Mouse (Mus musculus) layer of hippocampus, postnatal 10 days (tissue): ENCODE results near the gene Rexo4. TPM values are rescaled to one million over a fixed set of nuclear protein-coding genes. Genes with fewer than 3 reads are reported as not detected.

ENCODE experiments used
- DNase-seq, 2 experiments: peaks; one replicate each; pipeline ENCODE4 v3.0.0; 2021; ENCODE audit warnings: low spot score in 2 of 2
- long read RNA-seq: library from polyadenylated mRNA; stranded (forward); transcript quantifications from one replicate; pipeline ENCODE4 v2.0.0, GENCODE M21; 2023
- total RNA-seq, 2 experiments: library from RNA; stranded (reverse); gene quantifications; 2 replicates each; pipeline ENCODE4 v1.2.3; 2021

Gene Rexo4
- 10 to 100 TPM; 49.2 to 51.9 TPM for total RNA-seq
- long read RNA-seq, transcript Rexo4-201 (8 exons, 2,281 nt): major isoform, 20 of 36 reads
- long read RNA-seq, partial matches to known transcripts: 2 of 36 reads
- long read RNA-seq, other reads (novel, unspliced or antisense): 12 of 36 reads

DNA sequence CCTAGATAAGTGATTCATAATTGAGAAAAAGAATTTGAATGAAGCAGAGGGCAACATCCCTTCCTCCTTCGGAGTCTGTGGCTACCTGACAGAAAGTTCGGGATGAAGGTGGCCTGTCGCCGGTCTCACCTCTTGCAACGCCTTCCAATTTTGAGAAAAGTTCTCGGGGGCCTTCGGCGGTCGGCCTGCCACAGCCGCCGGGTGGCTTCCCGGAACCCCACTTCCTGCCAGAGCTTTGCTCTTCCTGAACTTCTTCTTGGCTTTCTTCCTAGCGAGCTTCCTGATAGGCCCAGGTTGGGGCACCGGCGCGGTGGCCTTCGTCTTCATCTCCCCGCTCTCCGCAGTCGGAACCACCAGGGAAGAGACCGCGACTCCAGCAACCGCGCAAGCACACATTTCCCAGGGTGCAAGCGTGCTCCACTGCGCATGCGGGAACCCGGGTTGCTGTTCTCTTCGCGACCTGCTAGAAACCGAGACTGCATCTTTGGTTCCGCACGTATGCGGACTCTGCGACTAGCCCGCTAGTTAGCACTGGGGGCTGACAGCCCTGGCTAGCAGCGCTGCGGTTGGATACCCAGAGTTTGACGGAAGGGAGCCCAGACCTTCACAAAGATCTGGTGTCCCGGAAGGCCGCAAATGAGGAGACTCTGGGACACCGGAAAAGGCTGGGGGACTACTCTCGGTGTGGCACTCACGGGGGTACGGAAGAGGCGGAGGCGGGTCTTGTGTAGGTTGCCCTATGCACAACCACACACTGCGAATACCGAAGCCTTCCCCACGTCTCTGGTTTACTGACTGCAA is at the start of gene Rexo4:
Gene Rexo4 (minus strand): TSS at position 464 of the 801 bp plus-strand sequence.
- peak; percentile 96 to 97 for DNase-seq

DNA sequence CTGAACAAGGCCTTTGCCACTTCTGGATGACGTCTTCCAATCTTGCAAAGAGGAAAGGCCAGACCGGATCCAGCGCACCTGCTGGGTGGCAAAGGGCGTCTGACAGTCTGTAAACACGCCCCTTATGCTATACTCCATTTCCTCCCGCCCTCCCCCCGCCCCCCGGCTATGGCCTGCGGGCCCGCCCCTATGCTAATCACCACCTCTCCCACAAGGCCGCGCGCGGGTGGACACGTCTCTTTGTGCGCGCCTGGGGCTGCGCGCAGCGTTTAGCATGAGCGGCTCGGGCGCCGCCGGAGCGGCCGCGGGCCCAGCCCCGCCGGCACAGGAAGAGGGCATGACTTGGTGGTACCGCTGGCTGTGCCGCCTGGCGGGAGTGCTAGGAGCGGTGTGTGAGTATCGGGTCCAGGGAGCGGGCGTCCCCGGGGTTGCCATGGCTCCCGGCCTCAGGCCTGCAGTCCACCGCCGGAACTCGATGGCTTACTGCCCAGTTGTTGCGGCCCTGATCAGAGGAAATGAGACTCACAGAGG is 45.6 kb upstream of the Rexo4 start, which contains the start of gene Cacfd1:
Gene Cacfd1 (plus strand): TSS at position 213 of the 531 bp plus-strand sequence.
- DNase-seq: peak; percentile 79 to 86

DNA sequence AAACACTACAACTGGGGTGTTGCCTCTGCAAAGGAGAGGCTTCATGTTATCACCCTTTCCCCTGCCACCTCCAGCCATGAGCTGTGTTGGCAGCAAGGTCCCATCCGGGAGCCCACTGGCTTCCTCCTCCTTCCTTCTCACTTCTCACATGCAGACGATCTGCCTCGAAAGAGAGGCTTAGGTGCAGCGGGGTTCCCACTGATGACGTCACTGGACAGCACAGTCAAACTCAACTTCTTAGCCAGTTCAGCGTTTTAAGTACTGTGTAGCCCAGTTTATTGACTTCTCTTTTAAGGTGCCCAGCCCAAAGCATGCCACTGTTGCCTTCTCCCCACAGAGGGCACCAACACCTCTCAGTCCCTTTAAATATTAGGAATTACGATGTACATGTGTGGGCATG is 43.5 kb upstream of the Rexo4 start:
- no peak for DNase-seq

DNA sequence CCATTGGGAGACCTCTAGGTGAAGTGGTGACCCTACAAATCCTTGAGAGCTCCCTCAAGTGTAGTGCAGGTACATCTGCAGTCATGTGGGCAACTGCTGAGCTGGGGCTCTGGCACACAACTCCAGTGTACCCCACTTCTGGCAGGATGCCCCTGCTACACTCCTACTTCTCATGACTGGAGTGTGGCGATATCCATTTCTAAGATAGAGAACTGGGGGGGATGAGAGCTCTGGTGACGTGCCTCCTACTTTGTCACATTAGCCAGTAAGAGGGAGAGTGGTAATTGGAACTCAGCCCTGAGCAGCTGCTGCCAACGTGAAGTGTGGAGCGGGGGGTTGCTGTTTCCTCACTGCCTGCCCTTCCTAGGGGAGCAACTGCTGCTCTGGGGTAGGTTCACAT is 42.1 kb upstream of the Rexo4 start:
- DNase-seq: peak in 1 of 2 experiments; percentile 24

DNA sequence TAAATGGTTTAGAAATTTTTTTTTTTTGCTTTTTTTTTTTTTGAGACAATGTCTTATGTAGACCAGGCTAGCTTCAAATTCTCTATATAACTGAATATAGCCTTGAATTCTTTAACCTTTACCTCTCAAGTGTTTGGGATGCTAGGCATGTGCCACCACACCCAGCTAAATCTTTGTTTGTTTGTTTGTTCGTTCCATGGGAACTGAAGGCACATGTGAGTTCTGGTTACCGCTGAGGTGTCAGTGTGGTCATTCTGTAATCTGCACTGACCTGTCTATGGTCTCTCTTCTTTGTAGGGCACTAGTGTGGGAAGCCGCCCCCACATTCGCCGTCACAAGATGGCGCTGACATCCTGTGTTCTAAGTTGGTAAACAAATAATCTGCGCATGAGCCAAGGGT is 33.8 kb upstream of the Rexo4 start:
- no peak for DNase-seq

DNA sequence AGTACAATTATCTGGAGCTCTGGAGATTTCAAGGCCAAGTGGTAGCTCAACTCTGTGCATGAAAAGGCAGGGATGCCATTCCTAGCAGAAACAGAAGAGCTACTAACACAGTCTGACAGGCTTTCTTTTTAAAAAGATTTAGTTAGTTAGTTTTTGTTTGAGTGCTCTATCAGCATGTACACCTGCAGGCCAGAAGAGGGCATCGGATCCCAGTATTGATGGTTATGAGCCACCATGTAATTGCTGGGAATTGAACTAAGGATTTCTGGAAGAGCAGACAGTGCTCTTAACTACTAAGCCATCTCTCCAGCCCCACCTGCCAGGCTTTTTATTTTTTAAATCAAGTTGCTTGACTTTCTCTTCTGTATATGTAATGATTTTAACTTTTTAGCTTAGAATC is 33.3 kb upstream of the Rexo4 start:
- no peak for DNase-seq

DNA sequence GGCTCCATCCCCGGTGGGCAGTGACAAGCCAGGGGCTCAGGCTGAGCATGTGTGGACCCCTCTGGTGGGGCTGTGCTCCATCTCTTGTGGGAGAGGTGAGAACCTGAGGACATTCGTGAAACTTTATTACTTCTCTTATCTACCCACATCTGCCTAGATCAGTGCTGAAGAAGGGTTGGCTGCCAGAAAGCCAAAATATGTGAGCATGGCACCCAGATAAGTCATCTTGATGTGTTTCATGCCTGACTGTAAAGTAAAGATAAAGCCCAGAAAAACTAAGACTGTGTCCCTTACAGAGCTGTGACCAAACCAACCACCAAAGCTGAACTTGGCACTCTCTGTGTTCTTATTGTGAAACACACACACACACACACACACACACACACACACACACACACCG is 29.8 kb upstream of the Rexo4 start:
- DNase-seq: no peak

DNA sequence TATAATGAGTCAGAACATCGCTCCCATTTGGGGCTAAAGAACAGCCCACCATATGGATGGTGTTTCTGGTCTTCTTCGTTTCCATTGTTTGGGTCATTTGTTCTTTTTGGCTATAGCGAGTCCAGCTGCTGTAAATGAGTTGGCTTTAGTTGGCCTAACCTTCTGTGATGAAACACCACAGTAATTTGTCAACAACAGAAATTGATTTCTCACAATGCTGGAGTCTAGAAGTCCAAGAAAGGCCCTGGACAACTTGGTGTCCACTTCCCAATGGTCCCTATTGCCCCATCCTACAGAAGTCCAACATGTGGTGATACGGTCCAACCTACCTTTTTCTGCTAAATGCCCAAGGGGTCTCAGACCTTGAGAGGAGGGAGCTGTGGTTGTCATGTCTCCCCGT is 20.5 kb upstream of the Rexo4 start:
- no peak for DNase-seq

DNA sequence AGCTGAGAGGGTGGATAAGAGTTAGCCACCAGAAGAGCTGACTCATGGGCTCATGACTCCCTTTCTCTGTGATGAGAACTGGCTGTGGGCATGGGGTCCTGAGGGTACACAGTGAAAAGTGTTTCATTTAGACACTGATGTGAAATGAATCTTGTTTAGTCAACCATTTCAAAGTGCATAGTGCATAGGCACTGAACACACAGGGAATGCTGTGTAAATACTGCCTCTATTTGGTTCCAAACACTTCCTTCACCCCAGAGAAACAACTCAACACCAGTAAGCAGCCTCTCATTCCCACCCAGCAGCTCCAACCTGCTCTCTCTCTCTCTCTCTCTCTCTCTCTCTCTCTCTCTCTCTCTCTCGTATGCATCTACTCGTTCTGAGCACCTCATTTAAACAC is 20.0 kb upstream of the Rexo4 start:
- no peak for DNase-seq

DNA sequence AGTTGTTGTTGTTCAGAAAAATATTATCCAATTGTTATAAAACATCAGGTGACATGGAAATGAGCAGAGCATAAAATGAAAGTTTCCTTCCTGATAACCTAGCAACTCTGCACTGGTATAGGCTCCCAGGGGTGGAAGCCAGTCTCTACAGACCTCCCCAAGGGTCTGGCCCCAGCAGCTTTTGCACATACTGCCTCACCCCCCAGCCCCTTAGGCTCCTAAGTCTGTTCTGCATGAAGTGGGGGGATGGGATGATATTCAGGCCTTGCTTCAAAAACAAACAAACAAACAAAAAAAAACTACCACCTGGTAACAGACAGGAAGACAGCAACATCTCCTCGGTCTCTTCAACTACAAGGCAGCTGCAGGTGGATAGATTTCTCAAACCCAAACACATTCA is 16.2 kb upstream of the Rexo4 start:
- no peak for DNase-seq

DNA sequence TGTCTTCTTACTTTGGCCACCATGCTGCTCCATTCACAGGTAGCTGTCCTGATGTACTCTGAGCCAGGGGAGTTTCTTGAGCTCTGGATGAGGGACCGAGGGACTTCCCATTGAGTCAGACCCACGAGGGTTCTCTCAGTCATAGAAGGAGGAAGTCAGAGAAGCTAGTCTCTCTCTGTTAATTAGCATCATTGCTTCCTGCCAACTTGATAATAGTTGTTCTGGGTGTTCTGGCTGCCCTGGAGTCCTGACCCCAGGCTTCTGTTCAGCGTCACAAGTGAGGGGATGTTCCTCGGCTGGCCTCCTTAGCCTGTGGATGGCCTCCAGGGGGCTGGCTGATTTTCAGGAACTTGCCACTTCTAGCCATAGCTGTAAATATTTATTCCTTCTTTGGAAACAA is 9.8 kb upstream of the Rexo4 start:
- DNase-seq: no peak

DNA sequence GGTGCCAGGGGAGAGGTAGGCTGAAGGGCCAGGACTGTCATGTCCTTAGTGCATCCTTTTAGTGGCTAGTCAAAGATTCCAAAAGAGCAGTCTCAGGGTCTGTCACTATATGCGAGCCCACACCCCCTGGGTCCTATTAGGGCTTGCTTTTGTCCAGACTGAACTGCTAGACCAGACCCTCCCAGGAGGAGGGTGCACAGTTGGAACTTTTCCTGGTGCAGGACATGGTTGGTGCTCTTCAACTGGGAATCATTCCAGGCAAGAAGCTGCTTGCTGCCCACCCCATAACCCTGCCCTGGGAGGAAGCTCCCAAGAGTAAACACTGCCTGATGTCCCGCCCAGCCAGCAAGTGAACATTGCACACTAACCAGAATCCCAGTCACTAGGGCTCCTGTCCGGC is 8.9 kb upstream of the Rexo4 start, which contains the start of gene Adamts13:
Gene Adamts13 (plus strand): TSS at position 301 of the 400 bp plus-strand sequence.
- DNase-seq: no peak

DNA sequence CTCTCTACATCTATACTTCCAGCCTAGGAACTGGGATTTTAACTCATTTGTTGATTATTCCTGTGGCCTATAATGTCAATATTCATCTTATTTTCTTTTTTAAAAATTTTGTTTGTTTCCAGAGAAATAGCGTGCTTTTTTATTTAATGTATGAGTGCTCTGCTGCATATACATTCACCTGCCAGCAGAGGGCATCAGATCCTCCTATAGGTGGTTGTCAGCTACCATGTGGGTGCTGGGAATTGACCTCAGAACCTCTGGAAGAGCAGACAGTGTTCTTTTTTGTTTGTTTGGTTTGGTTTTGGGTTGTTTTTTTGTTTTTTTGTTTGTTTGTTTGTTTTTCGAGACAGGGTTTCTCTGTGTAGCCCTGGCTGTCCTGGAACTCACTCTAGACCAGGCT is 3.1 kb upstream of the Rexo4 start:
- DNase-seq: no peak

DNA sequence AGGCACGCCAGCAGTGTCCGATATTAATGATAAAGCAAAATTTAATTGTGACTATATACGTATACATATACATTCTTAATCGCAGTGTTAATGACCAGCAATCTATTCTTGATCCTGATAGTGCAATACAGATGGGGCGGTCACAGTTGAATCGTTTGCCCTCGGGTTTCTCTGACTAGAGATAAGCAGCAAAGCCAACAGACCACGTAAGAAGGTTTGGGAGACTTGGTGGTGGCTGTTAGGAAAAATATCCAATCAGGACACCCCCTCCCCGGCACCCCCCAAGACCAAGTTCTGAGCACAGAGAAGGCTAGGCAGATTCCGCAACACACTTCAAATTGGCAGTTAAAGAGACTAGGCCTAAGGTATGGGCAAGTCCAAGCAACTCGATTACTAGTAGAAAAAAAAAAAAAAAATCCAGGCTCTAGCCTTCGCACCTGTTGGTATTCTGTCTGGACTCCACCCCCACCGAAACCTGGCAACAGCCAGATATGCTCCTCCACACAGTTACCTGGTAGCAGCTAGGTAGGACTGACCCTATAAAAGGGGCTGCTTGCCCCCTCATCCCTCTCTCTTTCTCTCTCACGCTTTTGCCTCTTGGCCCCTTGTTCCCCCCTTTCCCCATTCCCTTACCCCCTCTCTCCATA is 661 bp upstream of the Rexo4 start:
- no peak for DNase-seq

DNA sequence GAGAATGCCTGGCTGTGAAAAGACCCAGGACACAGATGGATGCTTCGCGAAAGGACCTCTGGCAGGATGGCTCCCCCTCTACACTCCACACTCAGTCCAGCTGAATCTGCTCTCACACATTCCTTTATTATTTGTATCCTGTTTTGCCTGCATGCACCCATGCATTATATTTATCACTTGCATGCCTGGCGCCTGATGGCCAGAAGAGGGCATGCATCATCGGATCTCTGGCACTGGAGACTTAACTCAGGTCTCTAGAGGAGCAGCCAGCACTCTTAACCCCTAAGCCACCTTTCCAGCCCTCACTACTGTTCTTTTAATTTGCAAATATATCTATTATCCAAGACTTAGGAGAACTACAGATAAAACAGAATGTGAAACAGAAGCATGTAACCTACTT is 3.4 kb downstream of the Rexo4 start:
- no peak for DNase-seq

DNA sequence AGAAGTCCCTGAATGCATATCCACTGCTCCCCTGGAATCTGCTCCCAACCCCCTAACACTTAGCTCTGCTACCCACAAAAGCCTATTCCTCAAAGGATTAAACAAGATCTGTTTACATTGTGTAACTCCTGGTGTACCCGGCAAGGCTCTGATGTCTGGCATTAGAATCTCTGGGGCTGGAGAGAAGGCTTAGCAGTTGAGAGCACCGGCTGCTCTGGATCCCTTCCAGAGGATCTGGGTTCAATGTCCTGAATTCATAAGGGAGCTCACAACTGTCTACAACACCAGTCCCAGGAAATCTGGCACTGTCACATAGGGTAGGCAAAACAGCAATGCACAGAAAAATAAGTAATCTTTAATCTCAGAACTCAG is 6.7 kb downstream of the Rexo4 start:
- no peak for DNase-seq

DNA sequence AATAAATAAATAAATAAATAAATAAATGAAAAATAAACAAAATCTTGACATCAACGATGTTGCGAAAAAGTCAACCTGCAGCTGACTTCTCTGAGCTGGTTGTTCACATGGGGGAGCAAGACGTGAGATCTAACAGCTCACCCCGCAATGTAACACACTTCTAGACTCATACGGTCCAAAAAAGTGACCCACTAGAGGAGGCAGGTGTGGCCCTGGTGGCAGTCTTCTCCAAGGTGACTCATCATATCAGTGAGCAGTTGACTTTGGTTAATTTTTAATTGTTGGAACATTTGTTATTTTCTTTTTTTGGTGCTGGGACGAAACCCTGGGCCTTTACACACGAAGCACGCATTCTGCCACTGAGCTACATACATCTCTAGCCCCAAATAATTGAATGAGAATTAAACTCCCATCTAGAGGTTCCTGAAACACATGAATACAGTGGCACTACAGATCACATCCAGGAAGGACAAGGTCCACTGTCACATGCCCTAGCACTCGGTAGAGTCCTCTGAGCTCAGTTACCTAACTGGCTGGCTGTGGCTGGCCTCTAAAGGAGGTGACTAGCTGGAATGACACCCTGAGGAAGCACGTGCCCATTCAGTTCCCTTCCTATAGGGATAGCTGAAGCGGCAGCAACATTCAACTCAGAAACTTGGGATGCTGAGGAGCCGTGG is 7.2 kb downstream of the Rexo4 start:
- no peak for DNase-seq

DNA sequence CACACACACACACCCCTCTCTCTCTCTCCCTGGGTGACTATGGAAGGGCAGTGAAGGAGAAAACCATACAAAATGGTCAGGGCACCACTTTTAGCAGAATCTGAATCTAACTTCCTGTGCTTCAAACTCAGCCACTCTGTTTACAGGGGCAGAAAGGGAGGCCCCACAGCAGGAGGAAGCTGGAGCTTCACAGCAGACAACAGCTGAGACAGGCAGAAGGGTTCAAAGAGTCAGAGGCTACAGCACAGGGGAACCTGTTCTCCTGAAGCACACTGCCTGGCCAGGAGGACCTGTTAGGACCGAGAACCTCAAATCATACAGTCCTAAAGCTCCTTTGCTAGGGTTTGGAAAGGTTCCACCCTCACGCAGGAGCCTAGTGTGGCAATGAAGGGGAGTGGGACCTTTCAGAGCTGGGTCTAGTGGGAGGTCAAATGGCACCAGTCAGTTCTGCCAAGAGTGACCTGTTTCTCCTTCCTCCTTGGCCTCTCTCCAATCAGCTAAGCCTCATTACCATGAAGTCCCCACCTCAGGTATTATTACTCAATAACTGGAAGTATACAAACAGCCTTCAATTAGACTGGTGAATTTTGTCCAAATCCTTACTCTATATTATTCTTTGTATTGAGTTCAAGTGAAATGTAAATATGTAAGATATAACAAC is 9.3 kb downstream of the Rexo4 start:
- no peak for DNase-seq

DNA sequence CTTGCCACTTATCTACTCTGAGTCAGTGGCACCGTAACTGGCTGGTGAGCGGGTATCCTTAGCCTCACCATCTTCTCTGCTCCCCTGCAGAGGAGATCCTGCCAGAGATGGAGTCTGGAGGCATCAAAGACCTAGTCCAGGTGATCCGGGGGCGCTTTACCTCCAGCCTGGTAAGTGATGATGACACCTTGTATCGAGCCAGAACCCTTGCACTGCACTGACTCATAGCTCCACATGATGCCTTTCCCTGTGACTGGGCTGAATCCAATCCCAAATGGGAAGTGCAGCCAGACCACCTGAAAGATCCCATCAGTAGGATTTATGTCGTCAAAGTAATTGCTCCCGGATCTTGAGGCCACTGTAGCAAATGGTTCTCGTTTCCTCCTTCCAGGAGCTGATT is 11.3 kb downstream of the Rexo4 start:
- no peak for DNase-seq

DNA sequence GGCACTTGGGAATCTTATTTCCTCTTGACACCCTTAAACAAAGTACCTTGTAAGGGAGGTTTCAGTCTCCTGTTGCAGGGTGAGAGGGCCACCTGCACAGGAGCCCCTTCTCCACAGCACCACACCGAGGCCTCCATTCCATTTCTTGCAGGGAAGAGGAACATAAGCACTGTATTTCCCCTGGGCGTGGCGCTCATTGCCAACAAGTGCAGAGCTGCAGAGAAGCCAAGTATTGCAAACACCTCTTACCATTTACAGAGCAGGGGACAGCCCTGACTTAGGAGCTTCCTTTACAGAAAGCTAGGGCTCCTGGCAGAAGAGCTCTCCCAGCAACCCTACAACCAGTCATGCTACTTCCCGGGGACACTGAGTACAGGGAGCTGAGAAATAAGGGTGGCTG is 12.0 kb downstream of the Rexo4 start:
- DNase-seq: no peak

DNA sequence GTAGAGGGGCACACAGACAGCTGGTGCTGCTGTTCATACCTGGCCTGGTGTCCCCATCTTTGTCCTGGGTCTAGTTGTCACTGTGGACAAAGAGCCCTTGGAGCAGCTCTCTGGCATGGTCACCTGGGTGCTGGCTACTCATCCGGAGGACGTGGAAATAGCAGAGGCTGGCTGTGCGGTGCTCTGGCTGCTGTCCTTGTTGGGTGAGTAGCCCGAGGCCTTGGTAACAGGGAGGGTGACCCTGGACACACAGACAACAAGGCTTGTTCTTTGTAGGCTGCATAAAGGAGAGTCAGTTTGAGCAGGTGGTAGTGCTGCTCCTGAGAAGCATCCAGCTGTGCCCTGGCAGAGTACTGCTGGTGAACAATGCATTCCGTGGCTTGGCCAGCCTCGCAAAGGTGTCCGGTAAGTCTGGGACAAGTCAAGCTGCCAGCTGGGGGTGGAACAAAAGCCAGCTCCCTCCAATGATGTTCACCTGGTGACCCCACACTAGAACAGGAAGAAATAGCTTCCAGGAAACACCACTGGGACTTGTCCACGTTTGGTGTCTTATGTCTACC is 12.8 kb downstream of the Rexo4 start:
- DNase-seq: no peak
